Mouse (Mus musculus): ENCODE results near the gene Ms4a5.

DNA sequence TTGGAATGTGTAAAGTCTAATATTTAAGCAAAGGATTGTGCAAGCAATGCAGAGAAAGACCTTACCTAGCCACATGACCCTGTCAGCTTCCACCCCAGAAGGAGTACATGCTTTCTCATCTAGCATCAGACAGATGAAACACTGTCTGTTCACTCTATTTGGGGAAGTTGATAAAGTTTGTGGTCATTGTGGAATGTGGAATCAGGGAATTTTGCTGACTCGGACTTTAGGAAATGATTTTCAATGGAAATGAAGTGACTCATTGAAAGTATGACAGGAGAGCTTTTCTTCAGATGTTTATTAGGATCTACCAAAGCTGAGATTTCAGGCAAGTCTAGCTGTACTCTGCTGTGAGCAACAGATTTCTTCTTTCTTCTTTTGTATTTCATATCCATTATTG, 37.5 kb upstream of the Ms4a5 start:
- TF ChIP-seq POLR2A (IDR thresholded peaks at IDR 0.05; ENCODE audit: low read depth, low read length) (no peak), CTCF (conservative IDR thresholded peaks at IDR 0.05; ENCODE audit: insufficient read depth, insufficient read length, low read depth, low read length) (no peak)

Measured in kidney, adult 2 months (tissue).